Mouse (Mus musculus) ES-E14 (cell line): ENCODE measurements around the gene Dhx8.

ENCODE experiments used
- HCFC1 ChIP-seq: IDR thresholded peaks from 2 replicates; pipeline ENCODE4 v1.6.1; 2012; ENCODE audit warnings: low read length, inconsistent platforms, borderline replicate concordance; ENCODE audit not compliant: insufficient read depth
- ZNF384 ChIP-seq: IDR thresholded peaks from 2 replicates; pipeline ENCODE4 v1.6.1; 2012; ENCODE audit warnings: low read depth, low read length, inconsistent platforms

DNA sequence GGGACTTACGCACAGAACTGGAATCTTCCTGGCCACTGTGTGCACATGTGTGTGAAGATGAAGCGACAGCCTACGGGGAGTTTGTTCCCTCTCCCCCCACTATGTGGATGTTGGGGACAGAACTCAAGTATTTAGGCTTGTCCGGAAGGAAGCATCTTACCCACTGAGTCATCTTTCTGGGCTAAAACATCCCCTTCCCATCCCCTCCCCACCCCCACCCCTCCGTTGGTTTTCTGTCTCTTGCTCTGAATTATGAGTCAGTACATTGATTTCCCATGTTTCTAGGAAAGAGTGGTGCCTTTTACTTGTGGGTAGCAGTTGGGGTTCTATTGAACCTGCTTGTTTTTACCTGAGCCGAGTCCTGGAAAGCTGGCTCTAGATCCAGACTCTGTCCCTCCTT lies 36.0 kb downstream of the Dhx8 start:
- no peak for TF ChIP-seq HCFC1
- no peak for TF ChIP-seq ZNF384
